Mouse (Mus musculus) limb, embryonic 14.5 days (tissue): ENCODE measurements around the gene Sp8. TPM values are rescaled to one million over a fixed set of nuclear protein-coding genes. Genes with fewer than 3 reads are reported as not detected.

Source experiments
- ATAC-seq: fragments of 200-750 bp; cut with Nextera tagmentation; 2 replicates; pipeline ENCODE4 v1.8.0; 2017; ENCODE audit warnings: low read depth, moderate number of reproducible peaks, moderate TSS enrichment; ENCODE audit not compliant: low FRiP score
- DNase-seq: peaks from one replicate; pipeline ENCODE4 v3.0.0-alpha.2; 2015; ENCODE audit warnings: low spot score
- H3K27ac ChIP-seq: fragments of 300-500 bp; sonication (generic); replicated peaks from 2 replicates; pipeline ENCODE4 v1.5.1; 2014; ENCODE audit warnings: low read depth, mild to moderate bottlenecking, low read length, moderate library complexity, mixed read lengths
- H3K27me3 ChIP-seq: fragments of 300-500 bp; sonication (generic); 2 replicates; pipeline ENCODE4 v1.6.1; 2014; ENCODE audit warnings: low read length, mixed read lengths; ENCODE audit not compliant: control insufficient read depth, insufficient read depth
- H3K36me3 ChIP-seq: fragments of 300-500 bp; sonication (generic); 2 replicates; pipeline ENCODE4 v1.6.1; 2014; ENCODE audit warnings: mild to moderate bottlenecking, low read length, moderate library complexity, mixed read lengths; ENCODE audit not compliant: control insufficient read depth, insufficient read depth
- H3K4me1 ChIP-seq: fragments of 300-500 bp; sonication (generic); 2 replicates; pipeline ENCODE4 v1.6.1; 2014; ENCODE audit warnings: antibody characterized with exemption, low read length, mixed read lengths; ENCODE audit not compliant: control insufficient read depth, insufficient read depth
- H3K4me2 ChIP-seq: fragments of 300-500 bp; sonication (generic); replicated peaks from 2 replicates; pipeline ENCODE4 v1.6.1; 2014; ENCODE audit warnings: low read depth, mild to moderate bottlenecking, low read length, moderate library complexity; ENCODE audit not compliant: severe bottlenecking
- H3K4me3 ChIP-seq: fragments of 300-500 bp; sonication (generic); replicated peaks from 2 replicates; pipeline ENCODE4 v1.5.1; 2014; ENCODE audit warnings: low read length
- H3K9ac ChIP-seq: fragments of 300-500 bp; sonication (generic); 2 replicates; pipeline ENCODE4 v1.6.1; 2014; ENCODE audit warnings: mild to moderate bottlenecking, low read depth, low read length, moderate library complexity; ENCODE audit not compliant: severe bottlenecking
- H3K9me3 ChIP-seq: fragments of 300-500 bp; sonication (generic); 2 replicates; pipeline ENCODE4 v1.6.1; 2016; ENCODE audit warnings: low read length; ENCODE audit not compliant: control insufficient read depth
- POLR2A ChIP-seq: fragments of 200-500 bp; IDR thresholded peaks from 2 replicates; pipeline ENCODE4 v1.8.0; 2012; ENCODE audit warnings: inconsistent platforms, mild to moderate bottlenecking, moderate library complexity, borderline replicate concordance; ENCODE audit not compliant: insufficient read depth, insufficient read length; ENCODE audit errors: extremely low read depth
- WGBS: fragments of 180-500 bp; shearing (Covaris S2); extraction: QIAGEN DNeasy Blood & Tissue Kit; methylation state at CpG from one replicate; pipeline ENCODE4 v1.1.7; 2014; 5-methylcytosine and 5-hydroxymethylcytosine counted together
- polyA plus RNA-seq, 2 experiments: library from polyadenylated mRNA; depleted of rRNA in 1 of 2; stranded (reverse) in 1 of 2; unstranded in 1 of 2; fragments of >200 nt; fragmentation: Nextera tagmentation in 1 of 2; extraction: Ambion mirVana in 1 of 2; gene quantifications; 2 replicates each; pipeline versions ENCODE4 v1.2.1 to v1.2.3; 2012 to 2014

Sp8 gene
- polyA plus RNA-seq (2012; rRNA removed) (1.7 and 2.0 TPM in 2 replicates), polyA plus RNA-seq (2014; fragmentation: Nextera tagmentation; extraction: Ambion mirVana) (3.8 and 4.1 TPM in 2 replicates)

- ATAC-seq (no peak), DNase-seq (no peak)
- TF ChIP-seq POLR2A, result no peak
- Histone ChIP-seq H3K4me2 (peak within 1 kb of the TSS; percentile 61), H3K27ac (no peak within 1 kb of the TSS), H3K4me1 (peaks cover 5% of the 10 kb centered on the region), H3K36me3 (no peaks in the 10 kb centered on the region), H3K27me3 (peaks cover 91% of the 10 kb centered on the region), H3K9me3 (no peaks in the 10 kb centered on the region), H3K4me3 (peak within 1 kb of the TSS; percentile 42), H3K9ac (no peak within 1 kb of the TSS)
- under 1% methylated on average over 6 of the region's 6 CpGs for WGBS
These were observed at the start of gene Sp8 for GRCm38 (mm10) chr12:118846221-118846620. TSS of gene Sp8 (plus strand) at chr12:118846329.

- no peaks in the 10 kb centered on the region for H3K36me3 ChIP-seq
- TF ChIP-seq POLR2A, result no peak
- H3K4me3 ChIP-seq, result peak overlapping the region; percentile 14
- no peaks in the 10 kb centered on the region for H3K9me3 ChIP-seq
- H3K27me3 ChIP-seq, result no peaks in the 10 kb centered on the region
- no peak for DNase-seq
- no peak for ATAC-seq
- no peak overlapping the region for H3K27ac ChIP-seq
- H3K4me1 ChIP-seq, result peaks cover 4% of the 10 kb centered on the region; the same call in 1 of the 2 replicates
- 1% methylated on average over 17 of the region's 17 CpGs for WGBS
- H3K4me2 ChIP-seq, result peak overlapping the region; percentile 40
- no peak overlapping the region for H3K9ac ChIP-seq
These were observed 34.7 kb upstream of the Sp8 start for GRCm38 (mm10) chr12:118811328-118811961.

- Histone ChIP-seq H3K9ac (no peak overlapping the region), H3K36me3 (no peaks in the 10 kb centered on the region), H3K4me2 (no peak overlapping the region), H3K9me3 (no peaks in the 10 kb centered on the region), H3K27ac (no peak overlapping the region), H3K4me1 (peaks cover 4% of the 10 kb centered on the region; the same call in 1 of the 2 replicates), H3K4me3 (no peak overlapping the region), H3K27me3 (no peaks in the 10 kb centered on the region)
- TF ChIP-seq POLR2A, result no peak
- ATAC-seq (no peak), DNase-seq (no peak)
- WGBS, result 77% methylated on average over 3 of the region's 3 CpGs
These were observed 31.6 kb upstream of the Sp8 start for GRCm38 (mm10) chr12:118814561-118814960.

- DNase-seq (no peak), ATAC-seq (no peak)
- H3K9ac ChIP-seq, result no peak overlapping the region
- no peaks in the 10 kb centered on the region for H3K27me3 ChIP-seq
- no peak for TF ChIP-seq POLR2A
- H3K9me3 ChIP-seq, result no peaks in the 10 kb centered on the region
- H3K4me2 ChIP-seq, result no peak overlapping the region
- no peak overlapping the region for H3K27ac ChIP-seq
- no peak overlapping the region for H3K4me3 ChIP-seq
- no peaks in the 10 kb centered on the region for H3K36me3 ChIP-seq
- peaks cover 4% of the 10 kb centered on the region; the same call in 1 of the 2 replicates for H3K4me1 ChIP-seq
These were observed 30.0 kb upstream of the Sp8 start for GRCm38 (mm10) chr12:118816156-118816555.

- no peak overlapping the region for H3K4me3 ChIP-seq
- TF ChIP-seq POLR2A, result no peak
- H3K9me3 ChIP-seq, result no peaks in the 10 kb centered on the region
- H3K27ac ChIP-seq, result no peak overlapping the region
- DNase-seq (no peak), ATAC-seq (no peak)
- no peaks in the 10 kb centered on the region for H3K4me1 ChIP-seq
- no peaks in the 10 kb centered on the region for H3K36me3 ChIP-seq
- no peak overlapping the region for H3K4me2 ChIP-seq
- no peaks in the 10 kb centered on the region for H3K27me3 ChIP-seq
- WGBS, result 83% methylated on average over 6 of the region's 6 CpGs
- H3K9ac ChIP-seq, result no peak overlapping the region
These were observed 16.2 kb upstream of the Sp8 start for GRCm38 (mm10) chr12:118829881-118830280.
